Mouse (Mus musculus): ENCODE measurements around the gene Olfr1107.

Olfr1107 gene

DNA sequence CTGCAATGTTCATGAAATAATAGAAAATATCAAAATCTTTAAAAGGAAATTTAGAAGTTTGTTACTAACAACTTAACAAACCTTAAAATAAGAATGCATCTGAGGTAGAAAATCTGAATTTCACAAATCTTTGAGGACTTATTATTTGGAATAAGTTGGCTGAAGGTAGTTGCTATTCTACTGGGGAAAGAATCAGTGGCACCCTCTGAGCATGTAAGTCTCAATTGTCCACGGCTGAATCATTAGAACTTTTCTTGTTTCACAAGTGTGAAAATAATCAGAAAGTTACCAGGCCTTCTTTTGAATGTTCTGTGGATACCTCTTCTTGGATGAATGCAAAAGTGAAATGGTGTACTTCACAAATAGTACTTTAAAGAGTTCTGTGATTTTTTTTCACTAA is at the start of gene Olfr1107:
Gene Olfr1107 (minus strand): TSS at position 101 of the 400 bp plus-strand sequence.
- no peak for DNase-seq (ENCODE audit: low spot score)

- no peak for DNase-seq (ENCODE audit: low spot score)
Observed at GRCm38 (mm10) chr2:87114467-87114866, 38.9 kb upstream of the Olfr1107 start, which contains the start of gene Olfr259. Gene Olfr259, minus strand, starts transcription at chr2:87114567.

DNA sequence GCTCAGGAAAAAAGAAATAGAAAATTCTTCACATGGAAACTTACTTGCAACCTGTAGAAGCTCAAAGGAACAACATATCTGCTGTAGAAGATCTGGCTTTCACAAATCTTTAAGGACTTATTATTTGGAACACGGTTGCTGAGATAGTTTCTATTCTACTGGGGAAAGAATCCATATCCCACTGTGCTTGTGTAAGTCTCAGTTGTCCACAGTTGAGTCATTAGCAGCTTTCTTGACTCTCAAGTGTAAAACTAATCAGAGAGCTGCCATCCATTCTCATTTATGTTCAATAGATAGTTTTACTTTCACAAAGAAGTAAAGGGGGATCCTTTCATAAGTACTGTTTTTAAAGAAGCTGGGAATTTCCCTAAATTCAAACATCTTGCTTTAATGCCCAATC is 20.3 kb upstream of the Olfr1107 start, which contains the start of gene Olfr1109:
Gene Olfr1109 (minus strand): TSS at position 101 of the 400 bp plus-strand sequence.
- DNase-seq (ENCODE audit: low spot score), result no peak

DNA sequence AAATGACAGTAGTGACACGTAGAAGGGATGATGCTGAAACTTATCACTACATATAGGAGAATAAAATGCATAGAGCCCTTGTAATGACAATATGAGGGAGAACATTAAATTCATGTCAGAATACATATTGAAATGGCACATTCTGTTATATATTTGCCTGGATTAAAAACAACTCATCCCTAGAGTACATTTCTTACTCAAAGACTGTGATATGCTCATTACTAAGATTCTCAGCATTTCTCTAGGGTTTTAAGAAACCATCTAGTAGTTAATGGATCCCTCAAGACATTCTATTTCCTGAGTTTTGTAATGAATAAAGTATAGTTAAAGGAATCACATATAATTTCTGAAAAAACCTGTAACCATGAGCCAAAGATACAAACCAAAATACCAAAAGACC is 23.4 kb downstream of the Olfr1107 start, which contains the start of gene Olfr1106:
Gene Olfr1106 (minus strand): TSS at position 101 of the 400 bp plus-strand sequence.
- no peak for DNase-seq (ENCODE audit: low spot score)

- no peak for DNase-seq (ENCODE audit: low spot score)
Observed at GRCm38 (mm10) chr2:87036431-87036830, 39.2 kb downstream of the Olfr1107 start, which contains the start of gene Olfr1105. Gene Olfr1105, minus strand, starts transcription at chr2:87036531.

GRCm38 (mm10) chr2:87026980-87027379 is 48.6 kb downstream of the Olfr1107 start, which contains the start of gene Olfr1104:
Gene Olfr1104, minus strand, starts transcription at chr2:87027080.
- no peak for DNase-seq (ENCODE audit: low spot score)
